Mouse (Mus musculus): ENCODE measurements around the gene Dhx30.

GRCm38 (mm10) chr9:110159036-110159435, 41.4 kb upstream of the Dhx30 start:
- TF ChIP-seq CTCF (IDR thresholded peaks at IDR 0.05; ENCODE audit: low read depth), result no peak
- TF ChIP-seq EP300 (IDR thresholded peaks at IDR 0.05; ENCODE audit: low read depth), result no peak
